ENCODE assay signal across 14 mouse cellular contexts in the genomic region with DNA sequence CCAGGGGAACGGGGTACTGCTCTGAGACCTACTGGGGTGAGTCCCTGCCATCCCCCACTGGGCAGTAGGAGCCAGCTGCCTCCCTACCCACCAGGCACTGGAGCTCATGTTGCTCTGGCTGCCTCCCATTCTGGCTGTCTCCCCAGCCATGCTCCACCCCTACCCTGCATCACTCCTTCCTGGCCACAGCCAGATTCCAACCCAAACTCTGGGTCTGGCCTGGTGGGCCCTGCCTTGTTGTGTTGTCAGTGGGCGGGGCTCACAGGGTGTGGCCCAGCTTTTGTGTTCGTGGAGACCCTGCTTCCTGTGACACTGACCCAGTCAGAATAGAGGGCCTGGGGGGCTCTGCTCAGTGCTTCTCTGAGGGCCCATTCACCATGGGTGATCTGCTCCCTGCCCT. TPM values are rescaled to one million over a fixed set of nuclear protein-coding genes. Genes with fewer than 3 reads are reported as not detected.
DNase-seq lines count a peak whose midpoint lies in the region; ATAC-seq and TF ChIP-seq lines count a peak whose summit lies in the region.
"Had no signal": no experiment of that assay in that cellular context is flagged by ENCODE, and none has a peak within 500 bp of the region (broad histone marks: within the 10 kb centered on the region; RNA-seq: fewer than 3 reads in every experiment).

No protein-coding gene starts in this region.

- no peak for TF ChIP-seq CTCF in gastrocnemius, adult 2 months (IDR thresholded peaks at IDR 0.05)
- TF ChIP-seq CTCF in lung, adult 2 months (IDR thresholded peaks at IDR 0.05; ENCODE audit: insufficient read depth, low read length), result no peak
- TF ChIP-seq CTCF in cortical plate, adult 2 months (IDR thresholded peaks at IDR 0.05; ENCODE audit: extremely low read depth, insufficient read depth, low read length), result no peak

- H3K36me3 ChIP-seq in lung, embryonic 16.5 days (ENCODE audit: control insufficient read depth, insufficient read depth, low read length), result peaks cover 33% of the 10 kb centered on the region
- H3K36me3 ChIP-seq in myocyte (ENCODE audit: control insufficient read depth, insufficient read depth), result peaks cover 22% of the 10 kb centered on the region

- H3K79me2 ChIP-seq in myocyte (ENCODE audit: control insufficient read depth, insufficient read depth), result peaks cover 6% of the 10 kb centered on the region

- H3K4me3 ChIP-seq in gastrocnemius, adult 2 months, result peak overlapping the region; percentile 43
- no peak overlapping the region for H3K4me3 ChIP-seq in lung, embryonic 16.5 days (ENCODE audit: low read length)
- no peak overlapping the region for H3K4me3 ChIP-seq in lung, adult 2 months (replicated peaks; ENCODE audit: extremely low read depth, low read depth, low read length)
- H3K4me3 ChIP-seq in cortical plate, adult 2 months (ENCODE audit: insufficient read depth, low read length), result no peak overlapping the region
- H3K4me3 ChIP-seq in myocyte, result no peak overlapping the region
- H3K4me3 ChIP-seq: kidney, embryonic 15.5 days had no signal

- intact Hi-C loops in gastrocnemius, adult 2 months (cut with DNase I), result loop anchor here (5.0 to 10.0 kb wide), 2 partner anchors 36 to 399 kb away; no protein-coding TSS in a partner anchor

- no peak for TF ChIP-seq POLR2A in lung, adult 2 months (IDR thresholded peaks at IDR 0.05; ENCODE audit: borderline replicate concordance, extremely low read depth, low read depth, low read length)
- TF ChIP-seq POLR2A in cortical plate, adult 2 months (IDR thresholded peaks at IDR 0.05; ENCODE audit: extremely low read depth, insufficient read depth, low read length), result no peak
- peak; percentile 42 for TF ChIP-seq POLR2A in myocyte (IDR thresholded peaks at IDR 0.05; ENCODE audit: insufficient read length, low read depth)

- no peak overlapping the region for H3K4me2 ChIP-seq in lung, embryonic 16.5 days (ENCODE audit: low read depth, low read length)
- H3K4me2 ChIP-seq in myocyte (ENCODE audit: low read depth), result peak overlapping the region; percentile 35
- H3K4me2 ChIP-seq: kidney, embryonic 15.5 days had no signal

- peak; percentile 77 for DNase-seq in gastrocnemius, adult 2 months
- DNase-seq in gastrocnemius, adult 18-20 months (ENCODE audit: low spot score), result no peak
- no peak for DNase-seq in lung, adult 2 months
- DNase-seq in spleen, adult 18-20 months, result no peak
- DNase-seq in urinary bladder, postnatal 25 days (ENCODE audit: low spot score), result no peak
- DNase-seq: right cerebral cortex, postnatal 4 days; thymus, postnatal 14 days had no signal

- H3K27ac ChIP-seq in gastrocnemius, adult 2 months, result peak overlapping the region; percentile 70
- no peak overlapping the region for H3K27ac ChIP-seq in lung, embryonic 16.5 days (ENCODE audit: low read length)
- H3K27ac ChIP-seq in cortical plate, adult 2 months (ENCODE audit: insufficient read depth, low read length), result 0 out of 2 replicates have a peak overlapping the region, but pooled peaks have one; percentile 8
- H3K27ac ChIP-seq: kidney, embryonic 15.5 days; macrophage had no signal

- no peak overlapping the region for H3ac ChIP-seq in myocyte (ENCODE audit: control insufficient read depth, insufficient read length)

- H3K9ac ChIP-seq in lung, embryonic 16.5 days (ENCODE audit: low read length), result no peak overlapping the region
- H3K9ac ChIP-seq: kidney, embryonic 15.5 days had no signal

- no peaks in the 10 kb centered on the region for H3K27me3 ChIP-seq in lung, embryonic 16.5 days (ENCODE audit: control insufficient read depth, insufficient read depth, low read depth, low read length)
- no peaks in the 10 kb centered on the region for H3K27me3 ChIP-seq in myocyte (ENCODE audit: control insufficient read depth, insufficient read depth, insufficient read length)
- H3K27me3 ChIP-seq: kidney, embryonic 15.5 days had no signal

- no peaks in the 10 kb centered on the region for H3K9me3 ChIP-seq in lung, embryonic 16.5 days (ENCODE audit: control insufficient read depth, low read length)
- H3K9me3 ChIP-seq: kidney, embryonic 15.5 days had no signal

- H3K4me1 ChIP-seq in lung, embryonic 16.5 days (replicated peaks; ENCODE audit: control insufficient read depth, insufficient read depth, low read length), result peaks cover 10% of the 10 kb centered on the region
- H3K4me1 ChIP-seq in lung, adult 2 months (ENCODE audit: control insufficient read depth, insufficient read depth, low read length), result peaks cover 22% of the 10 kb centered on the region
- peaks cover 2% of the 10 kb centered on the region for H3K4me1 ChIP-seq in cortical plate, adult 2 months (ENCODE audit: control insufficient read depth, insufficient read depth, low read length)

- peak; percentile 27 for ATAC-seq in lung, embryonic 16.5 days (ENCODE audit: low read depth)

- 59% methylated on average over 3 of the region's 3 CpGs for WGBS in lung, embryonic 16.5 days
- WGBS in lung, adult 2 months, result 60% methylated on average over 3 of the region's 3 CpGs

TF ChIP-seq in myocyte, 11 proteins besides CTCF, POLR2A, EP300 and RAD21:
- TF ChIP-seq USF1 (IDR thresholded peaks at IDR 0.05; ENCODE audit: low read depth) (no peak), MYOG (IDR thresholded peaks at IDR 0.05; ENCODE audit: control insufficient read depth in 1 of 3, insufficient read depth in 1 of 3, insufficient read length in 2 of 3, low read depth in 2 of 3) (peak in 2 of 3 experiments; percentile 52 to 84), MYOD1 (IDR thresholded peaks at IDR 0.05; ENCODE audit: control insufficient read depth in 1 of 3, insufficient read length in 2 of 3, low read depth in 2 of 3) (peak in 2 of 3 experiments; percentile 56 to 88), MAX (IDR thresholded peaks at IDR 0.05; ENCODE audit: low read depth) (no peak), E2F4 (IDR thresholded peaks at IDR 0.05; ENCODE audit: insufficient read depth) (no peak), REST (IDR thresholded peaks at IDR 0.05; ENCODE audit: insufficient read depth, insufficient read length) (no peak), TCF12 (IDR thresholded peaks at IDR 0.05; ENCODE audit: insufficient read depth, poor library complexity, severe bottlenecking) (no peak), SRF (IDR thresholded peaks at IDR 0.05; ENCODE audit: control insufficient read depth, insufficient read length, low read depth) (no peak), TCF3 (IDR thresholded peaks at IDR 0.05; ENCODE audit: insufficient read length, low read depth) (no peak), CEBPB (IDR thresholded peaks at IDR 0.05; ENCODE audit: insufficient read depth, poor library complexity, severe bottlenecking) (no peak), POLR2AphosphoS2 (IDR thresholded peaks at IDR 0.05; ENCODE audit: insufficient read length, low read depth) (peak; percentile 26)
TF ChIP-seq in myocyte: peak in this region for 3.

RNA-seq across cellular contexts. Expression of a gene that starts 10.1 kb away (rescaled TPM):
- 10 to 100 TPM; 25.9 to 33.3 TPM for total RNA-seq in gastrocnemius, adult 2 months (2021)
- total RNA-seq in gastrocnemius, adult 18-20 months (2021), result 10 to 100 TPM; 28.0 to 37.1 TPM
- 9.1 and 9.2 TPM in 2 replicates for polyA plus RNA-seq in lung, embryonic 16.5 days (2015; fragmentation: Nextera tagmentation; extraction: Ambion mirVana)
- polyA plus RNA-seq in lung, adult 2 months (2012; rRNA removed), result 112 TPM in 2 replicates
- 204 and 230 TPM in 2 replicates for polyA plus RNA-seq in cortical plate, adult 2 months (2012; rRNA removed)
- 53.9 TPM for polyA plus RNA-seq in myocyte (2012; fragmentation: generic; extraction: Trizol)

RNA-seq across cellular contexts. Expression of a gene that starts 11.4 kb away (rescaled TPM):
- total RNA-seq in gastrocnemius, adult 2 months (2021), result under 1 TPM; 0.18 to 0.50 TPM
- under 1 TPM; 0.43 to 0.87 TPM for total RNA-seq in gastrocnemius, adult 18-20 months (2021)
- polyA plus RNA-seq in lung, embryonic 16.5 days (2015; fragmentation: Nextera tagmentation; extraction: Ambion mirVana), result 3.9 and 4.0 TPM in 2 replicates
- polyA plus RNA-seq in lung, adult 2 months (2012; rRNA removed), result 3.8 and 5.9 TPM in 2 replicates
- polyA plus RNA-seq in cortical plate, adult 2 months (2012; rRNA removed), result 0.64 and 0.77 TPM in 2 replicates
- polyA plus RNA-seq in myocyte (2012; fragmentation: generic; extraction: Trizol), result 1.4 TPM

RNA-seq across cellular contexts. Expression of a gene that starts 12.3 kb away (rescaled TPM):
- total RNA-seq in gastrocnemius, adult 2 months (2021), result 1 to 10 TPM; 2.3 to 5.0 TPM
- 1 to 10 TPM; 2.5 to 3.5 TPM for total RNA-seq in gastrocnemius, adult 18-20 months (2021)
- polyA plus RNA-seq in lung, embryonic 16.5 days (2015; fragmentation: Nextera tagmentation; extraction: Ambion mirVana), result 31.3 and 32.2 TPM in 2 replicates
- 31.8 and 41.5 TPM in 2 replicates for polyA plus RNA-seq in lung, adult 2 months (2012; rRNA removed)
- 6.8 and 7.2 TPM in 2 replicates for polyA plus RNA-seq in cortical plate, adult 2 months (2012; rRNA removed)
- polyA plus RNA-seq in myocyte (2012; fragmentation: generic; extraction: Trizol), result 23.7 TPM

RNA-seq across cellular contexts. Expression of a gene that starts 14.0 kb away (rescaled TPM):
- total RNA-seq in gastrocnemius, adult 2 months (2021), result 10 to 100 TPM in 1 of 2 experiments, 1 to 10 TPM in 1; 9.5 to 10.8 TPM
- total RNA-seq in gastrocnemius, adult 18-20 months (2021), result 10 to 100 TPM; 10.6 to 11.6 TPM
- 2.8 and 3.0 TPM in 2 replicates for polyA plus RNA-seq in lung, embryonic 16.5 days (2015; fragmentation: Nextera tagmentation; extraction: Ambion mirVana)
- 21.8 and 22.4 TPM in 2 replicates for polyA plus RNA-seq in lung, adult 2 months (2012; rRNA removed)
- polyA plus RNA-seq in cortical plate, adult 2 months (2012; rRNA removed), result 150 and 151 TPM in 2 replicates
- polyA plus RNA-seq in myocyte (2012; fragmentation: generic; extraction: Trizol), result 46.0 TPM

RNA-seq across cellular contexts. Expression of a gene that starts 15.5 kb away (rescaled TPM):
- not detected for total RNA-seq in gastrocnemius, adult 2 months (2021)
- total RNA-seq in gastrocnemius, adult 18-20 months (2021), result not detected
- polyA plus RNA-seq in lung, embryonic 16.5 days (2015; fragmentation: Nextera tagmentation; extraction: Ambion mirVana), result 0.18 TPM in 1 of 2 replicates, not detected in the other
- 0.08 TPM in 1 of 2 replicates, not detected in the other for polyA plus RNA-seq in lung, adult 2 months (2012; rRNA removed)
- polyA plus RNA-seq in cortical plate, adult 2 months (2012; rRNA removed), result not detected in 2 replicates
- not detected for polyA plus RNA-seq in myocyte (2012; fragmentation: generic; extraction: Trizol)
- total RNA-seq: left cerebral cortex, postnatal 25 days had no signal
- polyA plus RNA-seq: brain, embryonic 14.5 days; macrophage had no signal
